Mouse (Mus musculus) heart, embryonic 15.5 days (tissue): ENCODE results near the gene Tgfa. TPM values are rescaled to one million over a fixed set of nuclear protein-coding genes. Genes with fewer than 3 reads are reported as not detected.

ENCODE experiments used
- ATAC-seq: fragments of 200-750 bp; cut with Nextera tagmentation; replicated peaks from 2 replicates; pipeline ENCODE4 v1.8.0; 2017; ENCODE audit warnings: low read depth, moderate TSS enrichment; ENCODE audit not compliant: insufficient number of reproducible peaks, insufficient read depth, low FRiP score
- H3K27ac ChIP-seq: fragments of 300-500 bp; sonication (generic); 2 replicates; pipeline ENCODE4 v1.5.1; 2015; ENCODE audit warnings: mild to moderate bottlenecking, inconsistent platforms
- H3K27me3 ChIP-seq: fragments of 300-500 bp; sonication (generic); 2 replicates; pipeline ENCODE4 v1.6.1; 2015; ENCODE audit warnings: inconsistent platforms
- H3K36me3 ChIP-seq: fragments of 300-500 bp; sonication (generic); 2 replicates; pipeline ENCODE4 v1.6.1; 2015; ENCODE audit warnings: mild to moderate bottlenecking, inconsistent platforms
- H3K4me1 ChIP-seq: fragments of 300-500 bp; sonication (generic); replicated peaks from 2 replicates; pipeline ENCODE4 v1.6.1; 2015; ENCODE audit warnings: inconsistent platforms
- H3K4me2 ChIP-seq: fragments of 300-500 bp; sonication (generic); 2 replicates; pipeline ENCODE4 v1.6.1; 2015; ENCODE audit warnings: inconsistent platforms, mild to moderate bottlenecking, moderate library complexity
- H3K4me3 ChIP-seq: fragments of 300-500 bp; sonication (generic); 2 replicates; pipeline ENCODE4 v1.5.1; 2015; ENCODE audit warnings: mild to moderate bottlenecking, inconsistent platforms
- H3K9ac ChIP-seq: fragments of 300-500 bp; sonication (generic); 2 replicates; pipeline ENCODE4 v1.6.1; 2015; ENCODE audit warnings: mild to moderate bottlenecking, inconsistent platforms
- H3K9me3 ChIP-seq: fragments of 300-500 bp; sonication (generic); replicated peaks from 2 replicates; pipeline ENCODE4 v1.6.1; 2016; ENCODE audit warnings: inconsistent platforms
- WGBS: fragments of 180-500 bp; shearing (Covaris S2); methylation state at CpG from one replicate; pipeline ENCODE4 v1.1.7; 2015; ENCODE audit warnings: mixed read lengths; 5-methylcytosine and 5-hydroxymethylcytosine counted together
- polyA plus RNA-seq: library from polyadenylated mRNA; unstranded; fragments of >200 nt; fragmentation: Nextera tagmentation; extraction: Ambion mirVana; gene quantifications from 2 replicates; pipeline ENCODE4 v1.2.1, GENCODE M21; 2015

Tgfa gene
- polyA plus RNA-seq, 1 experiment from 2014 or later = 2.3 TPM

DNA sequence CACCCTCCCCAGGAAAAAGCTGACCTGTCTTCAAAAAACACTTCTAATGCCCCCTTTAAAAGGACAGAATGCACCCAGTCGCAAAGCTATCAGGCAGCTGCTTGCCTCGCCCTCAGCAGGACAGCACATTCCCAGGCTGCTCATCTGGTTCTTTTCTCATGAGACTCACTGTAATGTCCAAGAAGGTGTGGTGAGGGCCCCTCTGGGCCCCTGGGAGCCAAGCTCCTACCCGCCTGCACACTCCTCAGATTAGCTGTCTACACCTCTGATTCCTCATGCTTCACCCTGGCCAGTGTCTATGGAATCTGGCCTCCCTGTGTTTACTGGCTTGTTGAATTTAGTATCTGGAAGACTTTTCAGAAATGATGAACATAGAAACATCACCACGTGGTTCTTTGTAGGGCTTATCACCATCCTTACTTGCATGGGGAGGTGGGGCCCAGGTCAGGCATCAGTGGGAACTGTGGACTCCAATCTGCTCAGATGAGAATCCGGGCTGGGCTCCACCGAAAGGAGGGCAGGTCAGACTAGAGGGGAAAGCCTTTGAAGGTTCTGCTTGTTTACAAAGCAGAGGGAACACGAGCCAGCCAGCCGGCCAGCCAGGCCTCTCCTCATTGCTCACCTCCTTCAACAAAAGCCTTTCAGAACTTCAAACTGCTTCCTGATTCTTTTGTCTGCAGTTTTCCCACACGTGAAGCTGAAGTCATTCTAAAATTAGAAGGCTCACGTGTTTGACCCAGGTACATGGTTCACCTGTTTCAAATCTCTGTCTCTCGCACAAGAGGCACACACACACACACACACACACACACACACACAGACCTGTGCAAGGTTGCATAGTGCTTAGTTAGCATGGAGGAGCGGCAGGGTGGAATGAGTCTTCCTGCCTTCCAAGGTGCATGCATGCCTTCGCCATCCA lies 38.7 kb downstream of the Tgfa start:
- 35% methylated on average over 13 of the region's 13 CpGs for WGBS
- ATAC-seq = no peak; the same call in 1 of the 2 replicates
- no peak overlapping the region for H3K27ac ChIP-seq

DNA sequence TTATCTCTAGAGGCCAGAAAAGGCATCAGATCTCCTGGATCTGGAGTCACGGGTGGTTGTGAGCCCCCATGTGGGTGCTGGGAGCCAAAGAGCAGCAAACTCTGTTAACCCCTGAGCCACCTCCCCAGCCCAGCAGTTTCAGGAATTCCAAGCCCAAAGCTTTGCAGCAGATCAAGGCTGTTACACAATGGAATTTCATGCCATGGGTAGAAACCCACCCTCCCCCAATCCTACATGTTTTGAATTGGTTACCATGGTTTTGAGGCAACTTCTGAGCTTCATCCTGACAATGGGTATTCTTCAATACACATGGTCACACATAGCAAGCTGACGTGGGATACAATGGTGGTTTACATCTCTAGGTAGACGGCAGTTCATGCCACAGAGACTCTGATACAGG lies 49.8 kb downstream of the Tgfa start:
- Histone ChIP-seq H3K4me2 (no peak overlapping the region), H3K4me1 (no peaks in the 10 kb centered on the region), H3K27me3 (no peaks in the 10 kb centered on the region), H3K36me3 (no peaks in the 10 kb centered on the region), H3K9ac (no peak overlapping the region), H3K9me3 (no peaks in the 10 kb centered on the region), H3K4me3 (no peak overlapping the region), H3K27ac (no peak overlapping the region)
- ATAC-seq = no peak
- WGBS = 62% methylated on average over 3 of the region's 3 CpGs

More for the DNA sequence above, 38.7 kb downstream of the Tgfa start:
- Histone ChIP-seq H3K27me3 (no peaks in the 10 kb centered on the region), H3K9me3 (no peaks in the 10 kb centered on the region), H3K9ac (no peak overlapping the region), H3K36me3 (no peaks in the 10 kb centered on the region), H3K4me2 (no peak overlapping the region), H3K4me1 (0 out of 2 replicates have a peak, but pooled peaks cover 4% of the 10 kb centered on the region), H3K4me3 (no peak overlapping the region)

DNA sequence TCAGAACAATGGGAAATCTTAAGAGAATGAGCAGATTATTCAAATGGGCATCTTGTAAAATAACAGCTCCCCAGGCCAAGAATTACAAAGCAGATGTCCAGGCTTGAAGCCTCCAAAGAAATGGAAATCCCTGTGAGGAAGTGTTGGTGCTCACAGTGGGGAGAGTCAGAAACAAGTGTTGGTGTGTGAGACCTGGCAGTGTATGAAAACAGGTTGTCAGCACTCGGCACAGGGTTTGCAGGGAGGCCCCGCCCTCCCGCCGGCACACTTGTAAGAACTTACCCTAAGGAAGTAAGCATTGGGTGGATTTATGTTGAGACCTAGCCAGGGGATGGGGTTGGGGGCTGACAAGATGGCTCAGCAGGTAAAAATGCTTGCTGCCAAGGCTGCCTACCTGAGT lies 50.9 kb downstream of the Tgfa start:
- ATAC-seq = no peak
- Histone ChIP-seq H3K27me3 (no peaks in the 10 kb centered on the region), H3K9me3 (no peaks in the 10 kb centered on the region)

DNA sequence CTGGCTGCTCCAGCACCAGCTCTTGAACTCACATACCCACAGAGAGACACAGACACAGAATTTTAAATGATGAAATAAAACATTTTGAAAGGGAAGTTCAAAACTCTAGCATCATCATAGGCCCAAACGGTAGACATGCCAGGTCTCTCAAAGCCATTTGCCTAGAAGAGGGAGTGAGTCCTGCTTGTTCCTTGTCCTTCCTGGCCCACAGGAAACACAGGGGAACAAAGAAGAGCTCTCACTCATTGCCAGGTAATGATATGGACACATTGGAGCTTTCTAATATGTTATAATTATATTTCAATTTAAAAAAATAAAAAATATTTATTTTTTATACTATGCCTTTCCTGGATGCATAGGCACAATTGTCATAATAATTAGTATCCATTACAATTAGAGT lies 53.5 kb downstream of the Tgfa start:
- H3K27me3 ChIP-seq = no peaks in the 10 kb centered on the region
- no peak overlapping the region for H3K4me2 ChIP-seq
- peaks cover 3% of the 10 kb centered on the region; the same call in 1 of the 2 replicates for H3K4me1 ChIP-seq
- WGBS = 77% methylated on average over 1 of the region's 1 CpGs
- no peak overlapping the region for H3K9ac ChIP-seq
- H3K9me3 ChIP-seq = no peaks in the 10 kb centered on the region
- no peak overlapping the region for H3K27ac ChIP-seq
- no peak overlapping the region for H3K4me3 ChIP-seq
- no peak for ATAC-seq
- no peaks in the 10 kb centered on the region for H3K36me3 ChIP-seq

More for the DNA sequence above, 50.9 kb downstream of the Tgfa start:
- H3K4me1 ChIP-seq = no peaks in the 10 kb centered on the region
- H3K36me3 ChIP-seq = no peaks in the 10 kb centered on the region
- WGBS = 34% methylated on average over 4 of the region's 4 CpGs
- no peak overlapping the region for H3K27ac ChIP-seq
- no peak overlapping the region for H3K4me3 ChIP-seq
- no peak overlapping the region for H3K9ac ChIP-seq
- H3K4me2 ChIP-seq = no peak overlapping the region

DNA sequence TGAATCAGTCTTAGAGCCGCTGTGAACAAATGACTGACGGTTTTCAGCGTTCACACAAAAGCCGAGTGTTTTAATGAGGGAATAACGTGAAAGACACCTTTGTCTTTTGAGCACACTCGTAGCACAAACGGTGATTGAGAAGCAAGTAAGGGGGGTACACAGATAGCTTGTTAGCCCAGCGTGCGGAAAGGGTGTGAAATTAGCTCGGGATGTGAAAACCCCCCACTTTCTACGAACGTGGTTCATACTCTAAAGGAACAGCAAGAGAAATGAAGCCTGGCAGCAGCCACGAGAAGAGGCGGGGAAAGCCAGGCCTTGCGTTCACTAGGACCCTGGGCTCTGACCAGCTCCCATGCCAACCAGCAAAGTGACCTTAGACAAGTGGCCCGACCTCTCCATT lies 54.0 kb downstream of the Tgfa start:
- Histone ChIP-seq H3K9me3 (no peaks in the 10 kb centered on the region), H3K4me1 (peaks cover 3% of the 10 kb centered on the region; the same call in 1 of the 2 replicates), H3K27me3 (no peaks in the 10 kb centered on the region), H3K4me2 (no peak overlapping the region), H3K9ac (no peak overlapping the region), H3K27ac (no peak overlapping the region), H3K4me3 (no peak overlapping the region), H3K36me3 (no peaks in the 10 kb centered on the region)
- WGBS = 78% methylated on average over 16 of the region's 16 CpGs
- ATAC-seq = no peak

DNA sequence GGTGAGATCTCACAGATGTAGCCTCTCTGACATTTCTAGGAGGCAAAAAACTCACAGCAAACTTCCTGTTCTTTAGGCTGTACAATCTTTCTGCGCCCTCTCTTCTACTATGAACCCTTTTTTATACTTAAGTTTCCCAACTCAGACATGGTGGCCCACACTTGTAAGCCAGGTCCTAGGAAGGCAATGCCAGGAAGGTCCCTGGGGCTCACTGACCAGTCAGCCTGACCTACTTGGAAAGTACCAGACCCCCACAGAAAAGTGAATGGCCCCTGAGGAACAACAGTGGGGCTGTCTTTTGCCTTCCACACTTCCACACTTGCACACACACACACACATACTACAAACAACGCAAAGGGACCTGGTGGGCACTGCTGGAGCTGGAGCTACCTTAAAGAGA lies 55.2 kb downstream of the Tgfa start:
- Histone ChIP-seq H3K4me2 (no peak overlapping the region), H3K9ac (no peak overlapping the region), H3K9me3 (no peaks in the 10 kb centered on the region), H3K27me3 (no peaks in the 10 kb centered on the region), H3K36me3 (no peaks in the 10 kb centered on the region), H3K4me1 (peaks cover 3% of the 10 kb centered on the region; the same call in 1 of the 2 replicates), H3K4me3 (no peak overlapping the region), H3K27ac (no peak overlapping the region)
- WGBS = 79% methylated on average over 2 of the region's 2 CpGs
- ATAC-seq = no peak

DNA sequence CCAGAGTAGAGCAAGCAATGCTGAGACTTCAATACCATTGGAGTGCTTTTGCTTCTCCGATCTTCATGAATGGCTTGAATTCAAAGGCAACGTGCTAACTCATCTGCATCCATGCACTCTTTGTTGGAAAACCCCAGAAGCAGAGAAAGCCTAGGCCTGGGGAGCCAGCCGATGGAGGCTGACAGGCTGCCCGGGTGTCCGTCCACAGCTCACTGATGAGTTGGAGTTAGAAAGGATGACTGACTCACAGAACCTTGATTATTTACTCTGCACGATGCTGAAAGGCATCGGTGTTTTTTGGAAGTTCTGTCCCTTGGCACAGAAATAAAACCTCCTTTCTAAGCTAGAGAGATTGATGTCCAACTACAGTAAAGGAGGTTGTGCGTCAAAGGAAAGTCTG lies 55.8 kb downstream of the Tgfa start:
- Histone ChIP-seq H3K4me2 (no peak overlapping the region), H3K27me3 (no peaks in the 10 kb centered on the region), H3K9ac (no peak overlapping the region), H3K9me3 (no peaks in the 10 kb centered on the region), H3K36me3 (no peaks in the 10 kb centered on the region), H3K4me3 (no peak overlapping the region), H3K27ac (no peak overlapping the region), H3K4me1 (peaks cover 3% of the 10 kb centered on the region; the same call in 1 of the 2 replicates)
- ATAC-seq = no peak
- WGBS = 75% methylated on average over 8 of the region's 8 CpGs

DNA sequence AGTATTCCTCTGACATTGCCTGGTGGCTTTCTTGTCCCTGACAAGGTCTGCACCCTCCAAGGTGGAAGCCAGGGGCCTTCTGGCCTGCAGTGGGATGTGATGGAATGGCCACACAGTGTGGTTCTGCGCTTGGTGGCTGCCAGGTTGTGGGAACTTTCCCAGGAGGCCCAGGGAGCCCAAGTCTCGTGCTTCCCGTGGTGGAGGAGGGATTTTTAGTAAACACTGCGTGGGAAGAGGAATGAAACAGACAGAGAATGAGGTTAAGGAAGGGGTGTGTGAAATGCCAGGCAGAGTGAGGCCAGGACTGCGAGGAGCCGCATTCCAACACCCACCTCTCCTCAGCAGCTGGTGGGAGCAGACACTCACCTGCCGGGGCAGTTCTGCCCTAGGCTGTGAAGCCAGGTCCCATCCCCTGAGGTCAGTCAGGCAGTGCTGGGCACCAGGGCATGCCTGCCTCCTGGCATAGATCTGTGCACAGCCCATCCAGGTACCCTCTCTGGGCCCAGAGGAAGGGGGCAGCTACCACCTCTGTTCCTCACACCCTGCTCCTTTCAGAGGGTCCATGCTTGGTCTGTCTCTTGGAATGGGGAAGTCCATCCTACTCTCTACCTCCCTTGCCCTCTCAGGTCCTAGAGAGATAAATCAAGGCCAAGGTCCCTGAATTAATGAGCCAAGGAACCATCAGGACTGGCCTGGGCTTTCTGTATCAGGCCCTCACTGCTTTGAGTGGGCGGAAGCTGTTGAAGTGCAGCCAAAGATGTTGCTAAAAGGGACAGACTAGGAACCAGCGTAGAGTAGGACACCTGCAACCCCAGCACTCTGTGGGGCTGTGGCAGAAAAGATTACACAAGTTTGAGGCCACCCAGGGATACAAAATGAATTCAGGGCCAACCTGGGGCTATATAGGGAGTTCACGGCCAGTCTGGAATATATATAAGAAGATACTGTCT lies 57.4 kb downstream of the Tgfa start:
- Histone ChIP-seq H3K4me2 (no peak overlapping the region), H3K9me3 (no peaks in the 10 kb centered on the region), H3K4me3 (no peak overlapping the region), H3K27ac (no peak overlapping the region), H3K27me3 (no peaks in the 10 kb centered on the region), H3K9ac (no peak overlapping the region), H3K36me3 (no peaks in the 10 kb centered on the region), H3K4me1 (peaks cover 3% of the 10 kb centered on the region; the same call in 1 of the 2 replicates)
- ATAC-seq = no peak
- 53% methylated on average over 10 of the region's 10 CpGs for WGBS

DNA sequence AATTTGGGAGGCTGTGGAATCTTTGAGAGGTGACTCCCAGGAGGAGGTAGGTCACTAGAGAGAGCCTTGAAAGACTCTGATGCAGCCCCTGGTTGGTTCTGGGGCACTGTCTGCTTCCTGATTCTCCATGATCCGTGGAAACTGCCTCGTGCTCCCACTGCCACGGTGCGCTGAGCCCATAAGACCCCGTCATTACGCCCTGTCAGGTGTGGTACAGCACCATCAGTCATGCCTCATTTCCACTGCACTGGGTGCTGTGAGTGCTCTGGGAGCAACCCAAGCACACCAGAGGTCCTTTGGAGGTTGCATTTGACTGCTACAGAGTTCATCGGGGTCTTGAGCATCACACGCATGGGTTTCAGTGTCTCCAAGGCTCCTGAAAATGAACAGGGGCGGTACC lies 60.9 kb downstream of the Tgfa start:
- no peak for ATAC-seq

DNA sequence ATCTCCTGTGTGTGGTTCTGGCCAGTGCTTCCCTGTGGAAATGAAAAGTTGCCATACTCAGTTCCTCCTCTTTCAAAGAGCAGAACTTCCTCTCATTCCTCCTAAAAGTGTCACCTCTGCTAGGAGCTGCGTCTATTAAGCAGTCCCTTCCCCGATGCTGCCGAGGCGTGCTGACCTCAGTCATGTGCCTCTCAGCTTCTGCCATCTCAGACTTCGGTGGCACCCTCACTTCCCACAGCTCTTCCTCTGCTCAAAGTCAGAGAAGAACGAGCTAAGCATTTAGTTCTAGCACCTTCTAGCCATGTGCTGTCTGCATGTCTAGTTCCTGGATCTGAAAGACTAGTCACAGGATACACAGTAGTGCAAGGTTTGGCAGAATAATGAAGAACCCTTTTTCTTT lies 64.2 kb downstream of the Tgfa start:
- 83% methylated on average over 6 of the region's 6 CpGs for WGBS
- H3K27me3 ChIP-seq = no peaks in the 10 kb centered on the region
- no peak overlapping the region for H3K9ac ChIP-seq
- no peaks in the 10 kb centered on the region for H3K36me3 ChIP-seq
- H3K4me2 ChIP-seq = no peak overlapping the region
- no peak overlapping the region for H3K4me3 ChIP-seq
- H3K27ac ChIP-seq = no peak overlapping the region
- no peak for ATAC-seq
- no peaks in the 10 kb centered on the region for H3K4me1 ChIP-seq
- H3K9me3 ChIP-seq = no peaks in the 10 kb centered on the region

More for the DNA sequence above, 60.9 kb downstream of the Tgfa start:
- Histone ChIP-seq H3K4me3 (no peak overlapping the region), H3K4me2 (no peak overlapping the region), H3K36me3 (no peaks in the 10 kb centered on the region), H3K27me3 (no peaks in the 10 kb centered on the region), H3K27ac (no peak overlapping the region), H3K9ac (no peak overlapping the region), H3K9me3 (no peaks in the 10 kb centered on the region), H3K4me1 (peaks cover 3% of the 10 kb centered on the region; the same call in 1 of the 2 replicates)
- WGBS = 81% methylated on average over 9 of the region's 9 CpGs

DNA sequence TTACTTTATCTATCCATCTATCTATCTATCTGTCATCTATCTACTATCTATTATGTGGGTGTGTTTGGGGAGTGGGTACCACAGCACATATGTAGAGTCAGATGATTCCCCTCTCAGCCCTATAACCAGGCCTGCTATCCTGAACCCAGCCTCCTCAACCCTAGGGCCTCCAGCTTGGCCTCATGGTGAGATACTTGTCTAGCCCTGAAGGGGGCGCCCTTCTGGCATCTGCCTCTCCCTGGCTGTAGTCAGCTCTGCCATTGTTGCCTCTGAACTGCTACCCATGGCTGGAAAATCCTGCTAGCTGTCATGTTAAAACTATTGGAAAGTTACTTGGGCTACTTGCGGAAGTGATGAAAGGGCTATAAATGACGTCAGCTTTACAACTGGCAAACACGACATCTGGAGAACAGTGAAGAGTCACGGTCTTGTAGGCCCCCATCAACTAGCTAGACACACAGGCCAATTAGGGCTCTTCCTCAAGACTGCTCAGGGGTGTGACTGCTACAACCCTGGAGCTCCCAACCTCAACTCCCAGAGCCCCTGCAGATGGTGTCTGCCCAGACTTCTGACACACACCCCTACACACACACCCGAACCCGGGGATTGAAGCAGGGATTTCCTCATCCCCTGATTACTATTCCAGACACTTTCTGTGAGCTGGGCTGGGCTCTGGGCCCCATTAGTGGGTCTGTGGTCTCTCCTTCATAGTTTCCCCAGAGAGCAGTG lies 65.5 kb downstream of the Tgfa start:
- Histone ChIP-seq H3K27me3 (no peaks in the 10 kb centered on the region), H3K9me3 (no peaks in the 10 kb centered on the region), H3K36me3 (no peaks in the 10 kb centered on the region), H3K9ac (no peak overlapping the region), H3K4me3 (no peak overlapping the region), H3K4me2 (no peak overlapping the region), H3K4me1 (no peaks in the 10 kb centered on the region), H3K27ac (no peak overlapping the region)
- no peak for ATAC-seq
- 42% methylated on average over 7 of the region's 7 CpGs for WGBS
